Mouse (Mus musculus) small intestine, adult 2 months (tissue): Measurements from ENCODE around the gene Rph3al.

Experiments
- CTCF ChIP-seq: fragments of 200-500 bp; IDR thresholded peaks from 2 replicates; pipeline ENCODE4 v1.5.1; 2012; ENCODE audit warnings: low read depth, mild to moderate bottlenecking, control low read depth, inconsistent platforms, low read length, moderate library complexity, mixed read lengths; ENCODE audit not compliant: insufficient replicate concordance, insufficient read length; ENCODE audit errors: extremely low read depth
- POLR2A ChIP-seq: fragments of 200-500 bp; IDR thresholded peaks from 2 replicates; pipeline ENCODE4 v1.6.1; 2012; ENCODE audit warnings: low read depth, mild to moderate bottlenecking, control low read depth, inconsistent platforms, low read length, moderate library complexity

GRCm38 (mm10) chr11:75930911-75931678 lies 7.1 kb downstream of the Rph3al start:
- TF ChIP-seq CTCF (no peak), POLR2A (no peak)
